Mouse (Mus musculus): ENCODE data around the gene Scgb2b21. TPM values are rescaled to one million over a fixed set of nuclear protein-coding genes. Genes with fewer than 3 reads are reported as not detected.

The Scgb2b21 gene
- polyA plus RNA-seq (2017; shearing (Covaris generic)), result not detected

DNA sequence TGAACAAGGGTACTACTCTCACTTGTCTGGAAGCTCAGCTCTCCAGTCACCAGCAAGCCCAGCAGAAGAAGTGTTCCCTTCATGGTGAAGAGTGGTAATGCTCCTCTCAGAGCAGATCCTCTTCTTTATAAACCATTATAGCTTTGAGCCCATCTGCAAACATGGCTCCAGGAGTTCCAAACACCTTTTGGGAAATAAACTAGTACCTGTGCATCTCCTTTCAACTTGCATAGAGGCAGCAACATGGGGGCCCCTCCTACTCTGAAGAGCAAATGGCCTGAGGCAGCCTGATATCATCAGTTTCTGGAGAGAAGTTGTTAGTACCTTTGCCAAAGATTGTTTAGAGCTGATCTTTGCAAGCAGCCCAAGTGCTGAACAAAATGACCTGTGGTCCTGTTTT lies at the start of gene Scgb2b21:
Gene Scgb2b21, minus strand, starts transcription at position 101 of the 400 bp plus-strand sequence.

Other genes starting within 250 kb of the Scgb2b21 start
- not detected for gene Scgb2b19, start 240.1 kb downstream of the Scgb2b21 start, polyA plus RNA-seq (2017; shearing (Covaris generic))
- not detected for gene Scgb1b19, start 233.2 kb downstream of the Scgb2b21 start, polyA plus RNA-seq (2017; shearing (Covaris generic))
- not detected for gene Scgb2b20, start 154.1 kb downstream of the Scgb2b21 start, polyA plus RNA-seq (2017; shearing (Covaris generic))
- gene Scgb1b20, start 147.2 kb downstream of the Scgb2b21 start, polyA plus RNA-seq (2017; shearing (Covaris generic)), result not detected
- gene Scgb2b24, start 218.9 kb upstream of the Scgb2b21 start, polyA plus RNA-seq (2017; shearing (Covaris generic)), result not detected
- not detected for gene Scgb1b24, start 223.3 kb upstream of the Scgb2b21 start, polyA plus RNA-seq (2017; shearing (Covaris generic))